Mouse (Mus musculus) liver, embryonic 11.5 days (tissue): ENCODE data around the gene Dip2c. TPM values are rescaled to one million over a fixed set of nuclear protein-coding genes. Genes with fewer than 3 reads are reported as not detected.
A peak's percentile ranks its signal among the peaks of the same experiment; 100 is the strongest.

Experiments used
- ATAC-seq: fragments of 200-750 bp; cut with Nextera tagmentation; replicated peaks from 2 replicates; pipeline ENCODE4 v1.8.0; 2017; ENCODE audit warnings: moderate number of reproducible peaks, mild to moderate bottlenecking, moderate TSS enrichment, moderate library complexity; ENCODE audit not compliant: low FRiP score
- DNase-seq: peaks from one replicate; pipeline ENCODE4 v3.0.0-alpha.2; 2017; ENCODE audit warnings: low spot score
- H3K27ac ChIP-seq: fragments of 300-500 bp; sonication (generic); 2 replicates; pipeline ENCODE4 v1.5.1; 2014; ENCODE audit warnings: mild to moderate bottlenecking, low read depth, low read length, control low read depth
- H3K27me3 ChIP-seq: fragments of 300-500 bp; sonication (generic); replicated peaks from 2 replicates; pipeline ENCODE4 v1.6.1; 2014; ENCODE audit warnings: low read length, mixed read lengths; ENCODE audit not compliant: control insufficient read depth, insufficient read depth
- H3K36me3 ChIP-seq: fragments of 300-500 bp; sonication (generic); 2 replicates; pipeline ENCODE4 v1.6.1; 2014; ENCODE audit warnings: mild to moderate bottlenecking, low read length, moderate library complexity, mixed read lengths; ENCODE audit not compliant: control insufficient read depth, insufficient read depth
- H3K4me1 ChIP-seq: fragments of 300-500 bp; sonication (generic); replicated peaks from 2 replicates; pipeline ENCODE4 v1.6.1; 2014; ENCODE audit warnings: low read length, mixed read lengths; ENCODE audit not compliant: control insufficient read depth, insufficient read depth
- H3K4me2 ChIP-seq: fragments of 300-500 bp; sonication (generic); 2 replicates; pipeline ENCODE4 v1.6.1; 2014; ENCODE audit warnings: mild to moderate bottlenecking, control low read depth, moderate library complexity
- H3K4me3 ChIP-seq: fragments of 300-500 bp; sonication (generic); 2 replicates; pipeline ENCODE4 v1.5.1; 2014; ENCODE audit warnings: low read depth, low read length, control low read depth
- H3K9ac ChIP-seq: fragments of 300-500 bp; sonication (generic); 2 replicates; pipeline ENCODE4 v1.6.1; 2014; ENCODE audit warnings: low read depth, low read length, control low read depth
- H3K9me3 ChIP-seq: fragments of 300-500 bp; sonication (generic); 2 replicates; pipeline ENCODE4 v1.6.1; 2016; ENCODE audit warnings: low read length, inconsistent platforms, mixed read lengths; ENCODE audit not compliant: control insufficient read depth
- WGBS: fragments of 180-500 bp; shearing (Covaris S2); extraction: QIAGEN DNeasy Blood & Tissue Kit; methylation state at CpG from one replicate; pipeline ENCODE4 v1.1.7; 2014; 5-methylcytosine and 5-hydroxymethylcytosine counted together
- polyA plus RNA-seq: library from polyadenylated mRNA; unstranded; fragments of >200 nt; fragmentation: Nextera tagmentation; extraction: Ambion mirVana; gene quantifications from 2 replicates; pipeline ENCODE4 v1.2.1, GENCODE M21; 2014

Dip2c gene
- polyA plus RNA-seq, 1 experiment from 2014 or later, result 2.2 TPM

GRCm38 (mm10) chr13:9611229-9611628 is 334.9 kb downstream of the Dip2c start:
- no peak overlapping the region for H3K4me3 ChIP-seq
- WGBS, result 71% methylated on average over 1 of the region's 1 CpGs
- no peaks in the 10 kb centered on the region for H3K36me3 ChIP-seq
- H3K27me3 ChIP-seq, result no peaks in the 10 kb centered on the region
- no peaks in the 10 kb centered on the region for H3K9me3 ChIP-seq
- H3K9ac ChIP-seq, result no peak overlapping the region
- no peak overlapping the region for H3K27ac ChIP-seq
- no peaks in the 10 kb centered on the region for H3K4me1 ChIP-seq
- H3K4me2 ChIP-seq, result no peak overlapping the region
- no peak for DNase-seq
- no peak for ATAC-seq

- no peak overlapping the region for H3K4me3 ChIP-seq
- DNase-seq (no peak), ATAC-seq (no peak)
- no peaks in the 10 kb centered on the region for H3K36me3 ChIP-seq
- H3K9ac ChIP-seq, result no peak overlapping the region
- no peak overlapping the region for H3K4me2 ChIP-seq
- 83% methylated on average over 2 of the region's 2 CpGs for WGBS
- no peaks in the 10 kb centered on the region; the same call in 1 of the 2 replicates for H3K4me1 ChIP-seq
- H3K27me3 ChIP-seq, result no peaks in the 10 kb centered on the region
- no peak overlapping the region for H3K27ac ChIP-seq
- H3K9me3 ChIP-seq, result no peaks in the 10 kb centered on the region
Measured at GRCm38 (mm10) chr13:9632684-9633083, 356.4 kb downstream of the Dip2c start.

GRCm38 (mm10) chr13:9635951-9636350 is 359.6 kb downstream of the Dip2c start:
- Histone ChIP-seq H3K27me3 (no peaks in the 10 kb centered on the region), H3K9me3 (no peaks in the 10 kb centered on the region), H3K9ac (no peak overlapping the region), H3K36me3 (no peaks in the 10 kb centered on the region), H3K4me3 (no peak overlapping the region), H3K27ac (no peak overlapping the region), H3K4me1 (no peaks in the 10 kb centered on the region; the same call in 1 of the 2 replicates), H3K4me2 (no peak overlapping the region)
- ATAC-seq (no peak), DNase-seq (no peak)
- WGBS, result 74% methylated on average over 2 of the region's 2 CpGs

- Histone ChIP-seq H3K4me1 (no peaks in the 10 kb centered on the region; the same call in 1 of the 2 replicates), H3K9me3 (no peaks in the 10 kb centered on the region), H3K27ac (no peak overlapping the region), H3K27me3 (no peaks in the 10 kb centered on the region), H3K9ac (no peak overlapping the region), H3K4me2 (no peak overlapping the region), H3K36me3 (no peaks in the 10 kb centered on the region), H3K4me3 (no peak overlapping the region)
- ATAC-seq, result peak; percentile 73
- DNase-seq, result no peak
- 52% methylated on average over 4 of the region's 4 CpGs for WGBS
Measured at GRCm38 (mm10) chr13:9636505-9636904, 360.2 kb downstream of the Dip2c start.

- Histone ChIP-seq H3K9me3 (no peaks in the 10 kb centered on the region), H3K27ac (no peak overlapping the region), H3K4me1 (no peaks in the 10 kb centered on the region; the same call in 1 of the 2 replicates), H3K4me2 (no peak overlapping the region), H3K4me3 (no peak overlapping the region), H3K27me3 (no peaks in the 10 kb centered on the region), H3K9ac (no peak overlapping the region), H3K36me3 (no peaks in the 10 kb centered on the region)
- DNase-seq, result no peak
- 41% methylated on average over 3 of the region's 3 CpGs for WGBS
- ATAC-seq, result no peak
Measured at GRCm38 (mm10) chr13:9637949-9638348, 361.6 kb downstream of the Dip2c start.

- no peaks in the 10 kb centered on the region for H3K27me3 ChIP-seq
- H3K4me2 ChIP-seq, result no peak overlapping the region
- ATAC-seq (no peak), DNase-seq (no peak)
- H3K36me3 ChIP-seq, result no peaks in the 10 kb centered on the region
- no peaks in the 10 kb centered on the region for H3K9me3 ChIP-seq
- H3K4me3 ChIP-seq, result no peak overlapping the region
- WGBS, result 92% methylated on average over 13 of the region's 13 CpGs
- no peaks in the 10 kb centered on the region for H3K4me1 ChIP-seq
- no peak overlapping the region for H3K9ac ChIP-seq
- H3K27ac ChIP-seq, result no peak overlapping the region
Measured at GRCm38 (mm10) chr13:9648716-9649115, 372.4 kb downstream of the Dip2c start.

GRCm38 (mm10) chr13:9649894-9650293 is 373.6 kb downstream of the Dip2c start:
- WGBS, result 89% methylated on average over 1 of the region's 1 CpGs
- H3K9me3 ChIP-seq, result no peaks in the 10 kb centered on the region
- H3K27ac ChIP-seq, result no peak overlapping the region
- H3K27me3 ChIP-seq, result no peaks in the 10 kb centered on the region
- H3K4me1 ChIP-seq, result no peaks in the 10 kb centered on the region
- H3K4me2 ChIP-seq, result no peak overlapping the region
- H3K36me3 ChIP-seq, result no peaks in the 10 kb centered on the region
- no peak overlapping the region for H3K4me3 ChIP-seq
- no peak overlapping the region for H3K9ac ChIP-seq
- DNase-seq, result no peak
- ATAC-seq, result no peak

GRCm38 (mm10) chr13:9650580-9650979 is 374.3 kb downstream of the Dip2c start:
- Histone ChIP-seq H3K9ac (no peak overlapping the region), H3K9me3 (no peaks in the 10 kb centered on the region), H3K4me2 (no peak overlapping the region), H3K4me1 (no peaks in the 10 kb centered on the region), H3K4me3 (no peak overlapping the region), H3K36me3 (no peaks in the 10 kb centered on the region), H3K27ac (no peak overlapping the region), H3K27me3 (no peaks in the 10 kb centered on the region)
- DNase-seq (no peak), ATAC-seq (no peak)

GRCm38 (mm10) chr13:9653018-9653417 is 376.7 kb downstream of the Dip2c start:
- H3K9ac ChIP-seq, result no peak overlapping the region
- no peaks in the 10 kb centered on the region for H3K36me3 ChIP-seq
- ATAC-seq (no peak), DNase-seq (no peak)
- H3K9me3 ChIP-seq, result no peaks in the 10 kb centered on the region
- H3K4me2 ChIP-seq, result no peak overlapping the region
- H3K27me3 ChIP-seq, result no peaks in the 10 kb centered on the region
- H3K4me3 ChIP-seq, result no peak overlapping the region
- no peaks in the 10 kb centered on the region for H3K4me1 ChIP-seq
- WGBS, result 67% methylated on average over 3 of the region's 3 CpGs
- H3K27ac ChIP-seq, result no peak overlapping the region
